Mouse (Mus musculus) thymus, adult 2 months (tissue): ENCODE results near the gene Tex29.

Source experiments
- CTCF ChIP-seq: fragments of 200-500 bp; IDR thresholded peaks from 2 replicates; pipeline ENCODE4 v1.5.1; 2012; ENCODE audit warnings: mild to moderate bottlenecking, control low read depth, low read length, moderate library complexity, borderline replicate concordance; ENCODE audit not compliant: control insufficient read depth, poor library complexity, insufficient read depth; ENCODE audit errors: extremely low read depth
- POLR2A ChIP-seq: fragments of 200-500 bp; IDR thresholded peaks from 2 replicates; pipeline ENCODE4 v1.6.1; 2012; ENCODE audit warnings: mild to moderate bottlenecking, low read length, control low read depth, moderate library complexity; ENCODE audit not compliant: control insufficient read depth, poor library complexity, insufficient read depth; ENCODE audit errors: extremely low read depth

DNA sequence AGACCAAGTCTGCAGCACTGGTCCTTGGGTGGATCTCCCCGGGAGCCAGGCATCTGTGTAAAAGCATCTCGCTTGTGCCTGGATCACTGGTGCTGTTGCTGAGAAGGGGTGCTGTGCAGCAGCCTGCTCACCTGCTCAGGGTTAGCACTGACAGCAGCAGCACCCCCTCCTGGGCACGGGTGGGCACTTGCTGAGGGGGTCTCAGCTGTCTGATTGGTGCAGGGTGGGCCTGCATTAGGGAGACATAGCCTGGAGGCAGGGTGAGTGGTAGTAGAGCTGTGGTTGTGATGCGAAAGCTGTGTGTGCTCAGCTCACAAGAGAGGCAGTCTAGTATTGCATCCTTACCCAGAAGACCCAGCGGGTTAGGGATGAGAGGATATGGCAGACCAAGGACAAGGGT, 20.1 kb upstream of the Tex29 start:
- TF ChIP-seq CTCF (no peak), POLR2A (no peak)
